Mouse (Mus musculus): Measurements from ENCODE around the gene Rsph6a. TPM values are rescaled to one million over a fixed set of nuclear protein-coding genes. Genes with fewer than 3 reads are reported as not detected.

The Rsph6a gene
- polyA plus RNA-seq, 1 experiment from 2014 or later = not detected

DNA sequence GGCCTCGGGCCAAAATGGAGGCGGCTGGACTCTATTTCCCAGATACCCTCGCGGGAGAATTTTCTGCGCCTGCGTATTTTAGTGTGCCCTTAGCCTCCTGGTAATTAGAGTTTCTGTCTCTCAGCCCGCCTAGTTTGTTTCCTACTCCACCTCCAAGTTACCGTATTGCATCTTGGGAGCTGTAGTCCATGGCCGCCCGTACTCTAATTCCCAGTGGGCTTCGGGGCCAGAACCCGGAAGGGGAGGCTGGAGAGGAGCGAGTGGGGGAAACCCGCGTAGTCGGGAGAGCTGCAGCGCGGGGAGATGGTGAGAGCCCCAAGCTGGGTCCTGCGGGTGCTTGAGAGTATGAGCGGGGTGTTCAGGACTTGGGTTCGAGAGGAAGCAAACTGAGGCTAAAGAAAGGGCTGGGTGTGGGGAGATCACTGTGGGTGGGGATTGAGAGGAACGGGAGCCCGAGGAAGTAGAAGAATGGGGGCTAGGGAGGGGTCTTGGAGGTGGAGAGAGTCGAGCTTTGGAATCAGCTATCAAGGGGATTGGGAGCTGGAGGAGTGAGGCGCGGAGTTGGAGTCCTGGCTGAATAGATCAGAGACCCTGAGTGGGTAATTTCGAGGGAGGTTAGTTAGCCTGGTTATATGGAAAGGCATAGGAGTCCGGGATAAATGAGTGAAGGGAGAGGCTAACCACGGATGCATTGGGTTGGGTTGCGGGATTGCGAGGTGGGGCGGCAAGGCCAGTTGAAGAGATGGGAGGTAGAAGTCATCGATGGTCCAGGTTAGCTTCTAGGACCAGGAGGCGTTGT, 65.3 kb downstream of the Rsph6a start, which contains the start of gene Fbxo46:
Gene Fbxo46 (plus strand): TSS at position 229 of the 799 bp plus-strand sequence.
- Histone ChIP-seq H3K27me3 (no peaks in the 10 kb centered on the region), H3K4me3 (peak within 1 kb of the TSS; percentile 71), H3K36me3 (peaks cover 2% of the 10 kb centered on the region; the same call in 1 of the 2 replicates), H3K4me1 (peaks cover 22% of the 10 kb centered on the region), H3K27ac (peak within 1 kb of the TSS; percentile 28; the same call in 1 of the 2 replicates), H3K9ac (peak within 1 kb of the TSS; percentile 83), H3K9me3 (peaks cover 9% of the 10 kb centered on the region; the same call in 1 of the 2 replicates), H3K4me2 (replicated peaks) (peak within 1 kb of the TSS; percentile 91)
- peak; percentile 94 for ATAC-seq (ENCODE audit: low FRiP score, low read depth)
- 4% methylated on average over 34 of the region's 34 CpGs for WGBS

DNA sequence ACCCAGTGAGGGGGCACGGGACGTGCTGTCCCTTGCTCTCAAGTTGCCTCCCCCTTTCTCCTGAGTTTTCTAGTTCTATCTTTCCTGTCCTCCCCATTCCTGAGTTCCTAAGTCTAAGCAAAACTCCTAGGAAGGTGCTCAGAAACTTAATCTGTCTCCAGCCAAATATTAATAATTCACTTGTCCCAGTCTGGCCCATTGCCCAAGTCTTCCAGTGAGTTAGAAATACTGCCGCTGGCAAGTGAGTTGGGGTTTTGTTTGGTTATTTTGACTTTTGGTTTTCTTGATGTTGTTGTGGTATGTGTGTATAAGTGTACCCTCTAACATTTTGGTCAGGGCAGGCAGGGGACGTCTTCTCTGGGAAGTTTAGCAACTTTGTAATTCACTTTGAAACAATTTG, 67.2 kb downstream of the Rsph6a start:
- H3K27ac ChIP-seq = no peak overlapping the region
- no peak overlapping the region for H3K9ac ChIP-seq
- no peaks in the 10 kb centered on the region for H3K27me3 ChIP-seq
- H3K4me2 ChIP-seq (replicated peaks) = no peak overlapping the region; the same call in 1 of the 2 replicates
- no peak overlapping the region; the same call in 1 of the 2 replicates for H3K4me3 ChIP-seq
- 89% methylated on average over 4 of the region's 4 CpGs for WGBS
- H3K4me1 ChIP-seq = peaks cover 22% of the 10 kb centered on the region
- ATAC-seq (ENCODE audit: low FRiP score, low read depth) = no peak
- peaks cover 5% of the 10 kb centered on the region for H3K36me3 ChIP-seq
- 0 out of 2 replicates have a peak, but pooled peaks cover 9% of the 10 kb centered on the region for H3K9me3 ChIP-seq

Small RNA genes within 50 kb of the gene (microRNA-seq; reads per million reads assigned to microRNA genes)
- gene Mir3100 = 0.52 reads per million

Other genes starting within 250 kb of the Rsph6a start
- gene Psg17, start 233.1 kb upstream of the Rsph6a start, polyA plus RNA-seq (2015; fragmentation: Nextera tagmentation; extraction: Ambion mirVana) = 0.09 TPM in 1 of 2 replicates, not detected in the other
- 0.17 and 0.23 TPM in 2 replicates for gene Mill2, start 214.7 kb upstream of the Rsph6a start, polyA plus RNA-seq (2015; fragmentation: Nextera tagmentation; extraction: Ambion mirVana)
- gene Pglyrp1, start 183.4 kb upstream of the Rsph6a start, polyA plus RNA-seq (2015; fragmentation: Nextera tagmentation; extraction: Ambion mirVana) = 0.74 and 1.0 TPM in 2 replicates
- 32.8 and 34.6 TPM in 2 replicates for gene Ccdc61, start 144.3 kb upstream of the Rsph6a start, polyA plus RNA-seq (2015; fragmentation: Nextera tagmentation; extraction: Ambion mirVana)
- 0.33 and 0.41 TPM in 2 replicates for gene Nova2, start 128.8 kb upstream of the Rsph6a start, polyA plus RNA-seq (2015; fragmentation: Nextera tagmentation; extraction: Ambion mirVana)
- gene Nanos2, start 67.3 kb upstream of the Rsph6a start, polyA plus RNA-seq (2015; fragmentation: Nextera tagmentation; extraction: Ambion mirVana) = not detected in 2 replicates
- gene Mypop, start 63.4 kb upstream of the Rsph6a start, polyA plus RNA-seq (2015; fragmentation: Nextera tagmentation; extraction: Ambion mirVana) = 5.2 and 6.3 TPM in 2 replicates
- gene Irf2bp1, start 50.6 kb upstream of the Rsph6a start, polyA plus RNA-seq (2015; fragmentation: Nextera tagmentation; extraction: Ambion mirVana) = 26.3 and 26.9 TPM in 2 replicates
- gene Foxa3, start 31.2 kb upstream of the Rsph6a start, polyA plus RNA-seq (2015; fragmentation: Nextera tagmentation; extraction: Ambion mirVana) = 3.5 and 4.1 TPM in 2 replicates
- 33.6 and 37.8 TPM in 2 replicates for gene Sympk, start 30.3 kb upstream of the Rsph6a start, polyA plus RNA-seq (2015; fragmentation: Nextera tagmentation; extraction: Ambion mirVana)
- gene Dmwd, start 21.5 kb downstream of the Rsph6a start, polyA plus RNA-seq (2015; fragmentation: Nextera tagmentation; extraction: Ambion mirVana) = 16.8 and 17.4 TPM in 2 replicates
- gene Dmpk, start 29.2 kb downstream of the Rsph6a start, polyA plus RNA-seq (2015; fragmentation: Nextera tagmentation; extraction: Ambion mirVana) = 22.6 and 23.1 TPM in 2 replicates
- gene Six5, start 39.9 kb downstream of the Rsph6a start, polyA plus RNA-seq (2015; fragmentation: Nextera tagmentation; extraction: Ambion mirVana) = 13.4 and 13.9 TPM in 2 replicates
- gene Gm4969, start 63.7 kb downstream of the Rsph6a start, polyA plus RNA-seq (2015; fragmentation: Nextera tagmentation; extraction: Ambion mirVana) = 4.2 and 4.3 TPM in 2 replicates
- gene Fbxo46, start 65.2 kb downstream of the Rsph6a start, polyA plus RNA-seq (2015; fragmentation: Nextera tagmentation; extraction: Ambion mirVana) = 16.8 and 19.1 TPM in 2 replicates
- 17.1 and 18.1 TPM in 2 replicates for gene Qpctl, start 94.6 kb downstream of the Rsph6a start, polyA plus RNA-seq (2015; fragmentation: Nextera tagmentation; extraction: Ambion mirVana)
- 146 and 149 TPM in 2 replicates for gene Snrpd2, start 95.0 kb downstream of the Rsph6a start, polyA plus RNA-seq (2015; fragmentation: Nextera tagmentation; extraction: Ambion mirVana)
- 0.29 and 0.41 TPM in 2 replicates for gene Gipr, start 111.4 kb downstream of the Rsph6a start, polyA plus RNA-seq (2015; fragmentation: Nextera tagmentation; extraction: Ambion mirVana)
- gene Eml2, start 121.7 kb downstream of the Rsph6a start, polyA plus RNA-seq (2015; fragmentation: Nextera tagmentation; extraction: Ambion mirVana) = 5.2 and 5.5 TPM in 2 replicates
- 4.6 and 6.2 TPM in 2 replicates for gene Gpr4, start 157.8 kb downstream of the Rsph6a start, polyA plus RNA-seq (2015; fragmentation: Nextera tagmentation; extraction: Ambion mirVana)
- gene Opa3, start 173.6 kb downstream of the Rsph6a start, polyA plus RNA-seq (2015; fragmentation: Nextera tagmentation; extraction: Ambion mirVana) = 35.2 and 35.7 TPM in 2 replicates
- gene Vasp, start 217.1 kb downstream of the Rsph6a start, polyA plus RNA-seq (2015; fragmentation: Nextera tagmentation; extraction: Ambion mirVana) = 68.9 and 69.0 TPM in 2 replicates
- not detected in 2 replicates for gene Ppm1n, start 225.4 kb downstream of the Rsph6a start, polyA plus RNA-seq (2015; fragmentation: Nextera tagmentation; extraction: Ambion mirVana)
- gene Rtn2, start 227.9 kb downstream of the Rsph6a start, polyA plus RNA-seq (2015; fragmentation: Nextera tagmentation; extraction: Ambion mirVana) = 20.2 and 20.9 TPM in 2 replicates